Mouse (Mus musculus) E14TG2a.4 (cell line): Measurements from ENCODE around the gene Sirt2.

Source experiments
- CTCF ChIP-seq: conservative IDR thresholded peaks from 2 replicates; pipeline ENCODE4 v1.5.1; 2014; ENCODE audit warnings: low read length
- POU5F1 ChIP-seq: IDR thresholded peaks from 2 replicates; pipeline ENCODE4 v1.6.1; 2014; ENCODE audit warnings: low read length, borderline replicate concordance

DNA sequence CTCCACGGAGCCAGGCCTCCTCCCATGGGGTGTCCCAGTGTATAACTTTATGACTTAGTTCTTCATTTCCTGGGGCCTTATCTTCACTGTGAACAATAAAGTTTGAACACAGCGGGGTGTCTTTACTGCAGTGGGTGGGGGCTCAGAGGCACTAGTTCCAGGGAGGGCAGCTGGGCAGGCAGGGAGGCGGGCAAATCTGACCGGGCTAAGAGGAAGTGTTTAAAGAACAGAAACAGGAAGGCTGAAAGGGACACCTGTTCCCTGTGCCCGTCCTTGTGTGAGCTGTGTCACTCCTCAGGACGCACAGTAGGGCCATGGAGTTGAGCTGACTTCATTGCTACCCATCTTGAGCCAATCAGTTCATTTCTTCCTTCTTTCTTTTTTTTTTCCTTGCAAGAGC lies 65.6 kb downstream of the Sirt2 start:
- no peak for TF ChIP-seq CTCF
- TF ChIP-seq POU5F1, result no peak
